Mouse (Mus musculus): Measurements from ENCODE around the gene Macrod2.

GRCm38 (mm10) chr2:140934483-140934882 lies 539.4 kb downstream of the Macrod2 start:
- no peak for TF ChIP-seq CEBPB (IDR thresholded peaks at IDR 0.05; ENCODE audit: low read depth)
- TF ChIP-seq CTCF (IDR thresholded peaks at IDR 0.05; ENCODE audit: control insufficient read depth, insufficient read depth, insufficient read length), result no peak
- no peak for TF ChIP-seq MAX (IDR thresholded peaks at IDR 0.05)

All from C2C12 (cell line).